Mouse (Mus musculus): ENCODE results near the gene Nlk.

DNA sequence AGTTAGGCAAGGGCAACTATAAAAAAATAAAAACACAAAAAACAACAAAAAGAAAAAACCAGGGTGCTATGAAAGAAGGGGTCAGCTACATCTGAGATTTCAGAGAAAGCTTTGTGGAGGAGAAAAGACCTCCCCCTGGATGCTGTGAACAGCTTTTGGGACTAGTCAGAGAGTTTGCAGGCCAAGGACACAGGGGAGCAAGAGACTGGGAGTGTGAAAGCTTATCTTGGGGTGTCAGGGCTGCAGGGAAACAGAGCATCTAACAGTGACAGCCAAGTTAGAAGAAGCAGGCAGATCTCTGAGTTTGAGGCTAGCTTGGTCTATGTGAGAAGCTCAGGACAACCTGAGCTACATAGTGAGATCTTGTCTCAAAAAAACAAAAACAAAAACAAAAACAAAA lies 42.2 kb upstream of the Nlk start:
- TF ChIP-seq POLR2A (IDR thresholded peaks at IDR 0.05; ENCODE audit: insufficient read length, low read depth) (no peak), TCF3 (IDR thresholded peaks at IDR 0.05; ENCODE audit: insufficient read length, low read depth) (no peak), USF1 (IDR thresholded peaks at IDR 0.05; ENCODE audit: low read depth) (no peak), E2F4 (IDR thresholded peaks at IDR 0.05; ENCODE audit: insufficient read depth) (no peak), MAX (IDR thresholded peaks at IDR 0.05; ENCODE audit: low read depth) (no peak), MYOG (IDR thresholded peaks at IDR 0.05; ENCODE audit: control insufficient read depth in 1 of 3, insufficient read depth in 1 of 3, insufficient read length in 2 of 3, low read depth in 2 of 3) (no peak)
